Mouse (Mus musculus) retina, embryonic 14.5 days (tissue): ENCODE measurements around the gene Fam171a1.
A peak's percentile ranks its signal among the peaks of the same experiment; 100 is the strongest.
"Not testable (repeated sequence)": the region's sequence is repeated elsewhere in the genome, so short reads cannot be mapped to it uniquely, and the experiment has no call there.

Experiments
- DNase-seq: peaks from one replicate; pipeline ENCODE4 v3.0.0-alpha.2; 2015; ENCODE audit warnings: low spot score

Fam171a1 gene

GRCm38 (mm10) chr2:3113866-3114265 is at the start of gene Fam171a1:
Gene Fam171a1, plus strand, starts transcription at chr2:3114224.
- no peak for DNase-seq

- no peak for DNase-seq
Measured at GRCm38 (mm10) chr2:3069140-3069539, 44.9 kb upstream of the Fam171a1 start.

- not testable (repeated sequence) for DNase-seq
Measured at GRCm38 (mm10) chr2:3088361-3088760, 25.7 kb upstream of the Fam171a1 start.

- DNase-seq = peak; percentile 58
Measured at GRCm38 (mm10) chr2:3089274-3089673, 24.8 kb upstream of the Fam171a1 start.

- no peak for DNase-seq
Measured at GRCm38 (mm10) chr2:3096101-3096500, 17.9 kb upstream of the Fam171a1 start.

- no peak for DNase-seq
Measured at GRCm38 (mm10) chr2:3099971-3100370, 14.1 kb upstream of the Fam171a1 start.

- DNase-seq = no peak
Measured at GRCm38 (mm10) chr2:3101292-3101957, 12.6 kb upstream of the Fam171a1 start.

- DNase-seq = no peak
Measured at GRCm38 (mm10) chr2:3102360-3102759, 11.7 kb upstream of the Fam171a1 start.

- no peak for DNase-seq
Measured at GRCm38 (mm10) chr2:3107471-3107870, 6.6 kb upstream of the Fam171a1 start.

GRCm38 (mm10) chr2:3108431-3108830 is 5.6 kb upstream of the Fam171a1 start:
- no peak for DNase-seq

- DNase-seq = no peak
Measured at GRCm38 (mm10) chr2:3108834-3109233, 5.2 kb upstream of the Fam171a1 start.

GRCm38 (mm10) chr2:3117855-3118202 is 3.8 kb downstream of the Fam171a1 start:
- no peak for DNase-seq

- peak; percentile 88 for DNase-seq
Measured at GRCm38 (mm10) chr2:3118203-3118941, 4.3 kb downstream of the Fam171a1 start.

- DNase-seq = peak; percentile 28
Measured at GRCm38 (mm10) chr2:3118969-3119368, 4.9 kb downstream of the Fam171a1 start.

GRCm38 (mm10) chr2:3119371-3119935 is 5.4 kb downstream of the Fam171a1 start:
- DNase-seq = no peak

GRCm38 (mm10) chr2:3122571-3122970 is 8.5 kb downstream of the Fam171a1 start:
- no peak for DNase-seq

- DNase-seq = no peak
Measured at GRCm38 (mm10) chr2:3127256-3127883, 13.3 kb downstream of the Fam171a1 start.

GRCm38 (mm10) chr2:3128344-3128871 is 14.4 kb downstream of the Fam171a1 start:
- no peak for DNase-seq

GRCm38 (mm10) chr2:3128910-3129309 is 14.9 kb downstream of the Fam171a1 start:
- DNase-seq = no peak

GRCm38 (mm10) chr2:3132473-3132872 is 18.4 kb downstream of the Fam171a1 start:
- no peak for DNase-seq

GRCm38 (mm10) chr2:3134580-3135296 is 20.7 kb downstream of the Fam171a1 start:
- DNase-seq = peak; percentile 45

- peak; percentile 31 for DNase-seq
Measured at GRCm38 (mm10) chr2:3135297-3135684, 21.3 kb downstream of the Fam171a1 start.
